Mouse (Mus musculus) mature B cell (primary cell): ENCODE measurements at regions not wholly inside any gene's neighbourhood (a gene's known extent, or its start where the extent isn't known, plus 50 kb on each side); places are given as distances from the start of the nearest gene placed in this dataset.

Experiments
- in situ Hi-C: fragments of 300-500 bp; cut with MboI; formaldehyde crosslinking; loops from 2 replicates; pipeline ENCODE4 v1.14.3; 2019

GRCm38 (mm10) chrX:106766812-106767211 lies 73.6 kb downstream of the Rtl3 start:
- in situ Hi-C loops: loop anchor here (25.0 kb wide), 1 partner anchor 180 kb away; the partner anchor contains the start of gene Gm5127
